ENCODE assay signal across 8 mouse cellular contexts in the genomic region with DNA sequence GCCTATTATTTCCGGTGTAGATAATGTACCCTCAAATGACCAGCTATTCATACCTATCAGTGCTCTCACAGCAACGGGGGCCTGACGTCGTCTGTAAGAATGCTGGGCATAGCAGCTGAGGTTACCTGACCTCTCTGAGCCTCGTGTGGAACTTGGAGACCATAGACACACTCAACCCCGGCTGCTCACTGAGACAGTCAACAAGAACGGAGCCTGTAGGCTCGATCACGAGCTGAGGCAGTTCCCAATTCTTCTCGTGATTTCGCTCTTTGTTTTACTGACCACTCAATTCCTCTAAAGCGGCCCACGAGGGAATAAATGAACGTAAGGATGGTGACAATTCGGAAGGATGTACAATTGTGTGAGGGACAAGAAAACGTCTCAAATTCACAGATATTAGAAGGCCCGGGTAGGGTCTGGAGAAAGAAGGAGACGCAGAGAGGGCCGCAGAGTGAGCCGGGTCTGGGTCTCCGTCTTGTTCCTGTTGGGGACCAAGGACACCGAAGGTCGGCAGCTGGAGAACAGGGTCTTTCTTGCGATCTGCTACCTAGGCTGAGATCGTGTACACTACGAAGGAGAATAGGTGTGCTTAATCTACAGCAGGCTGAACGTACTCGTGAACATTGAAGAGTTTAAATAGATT. TPM values are rescaled to one million over a fixed set of nuclear protein-coding genes. Genes with fewer than 3 reads are reported as not detected.
DNase-seq lines count a peak whose midpoint lies in the region; ATAC-seq lines count a peak whose summit lies in the region.

No protein-coding gene starts in this region.

- ATAC-seq in hindbrain, embryonic 12.5 days (ENCODE audit: low FRiP score) = peak; percentile 18; the same call in 1 of the 2 replicates
- peak; percentile 38 for ATAC-seq in megakaryocyte, adult 5-6 weeks (ENCODE audit: poor library complexity, severe bottlenecking)

- H3K4me2 ChIP-seq in hindbrain, embryonic 12.5 days (replicated peaks) = peak overlapping the region; percentile 69

- H3K9me3 ChIP-seq in hindbrain, embryonic 12.5 days (replicated peaks) = no peaks in the 10 kb centered on the region

- intact Hi-C loops in left cerebral cortex, postnatal 10 days (cut with DNase I) = no loop called here

- peak overlapping the region; percentile 60 for H3K9ac ChIP-seq in hindbrain, embryonic 12.5 days

- 1% methylated on average over 28 of the region's 28 CpGs for WGBS in hindbrain, embryonic 12.5 days

- peaks cover 12% of the 10 kb centered on the region for H3K4me1 ChIP-seq in hindbrain, embryonic 12.5 days

- H3K4me3 ChIP-seq in hindbrain, embryonic 12.5 days = peak overlapping the region; percentile 56

- H3K27me3 ChIP-seq in hindbrain, embryonic 12.5 days = peaks cover 8% of the 10 kb centered on the region; the same call in 1 of the 2 replicates

- H3K27ac ChIP-seq in hindbrain, embryonic 12.5 days = peak overlapping the region; percentile 92

- peak; percentile 80 for DNase-seq in Muller cell, postnatal 12 days (ENCODE audit: inconsistent ontology term)
- peak; percentile 84 for DNase-seq in c-Kit-positive CD71-positive TER-119-positive erythroid progenitor cells, embryonic 14.5 days (ENCODE audit: low spot score)
- peak; percentile 57 to 71 for DNase-seq in frontal cortex, adult 2 months (ENCODE audit: extremely low spot score in 1 of 2, low spot score in 1 of 2)
- DNase-seq in left cerebral cortex, postnatal 10 days (ENCODE audit: extremely low spot score in 1 of 2, low spot score in 2 of 2) = peak; percentile 58 to 67
- DNase-seq in right cerebral cortex, postnatal 14 days = peak; percentile 53
- no peak for DNase-seq in B cell, adult 2 months

- no peaks in the 10 kb centered on the region for H3K36me3 ChIP-seq in hindbrain, embryonic 12.5 days

RNA-seq across cellular contexts. Expression of gene Ubc, which starts 15.0 kb away (rescaled TPM):
- 699 and 744 TPM in 2 replicates for polyA plus RNA-seq in frontal cortex, adult 2 months (2012; rRNA removed)
- 1,117 and 1,167 TPM in 2 replicates for polyA plus RNA-seq in hindbrain, embryonic 12.5 days (2016; fragmentation: Nextera tagmentation; extraction: Ambion mirVana)
- 100 to 1,000 TPM; 831 to 842 TPM for total RNA-seq in left cerebral cortex, postnatal 10 days (2021)
- 260 and 265 TPM in 2 replicates for total RNA-seq in megakaryocyte, adult 5-6 weeks (2015)
- total RNA-seq in megakaryocyte, adult 5-6 weeks (2017) = 355 and 414 TPM in 2 replicates

RNA-seq across cellular contexts. Expression of gene Gm10382, which starts 15.9 kb away (rescaled TPM):
- polyA plus RNA-seq in frontal cortex, adult 2 months (2012; rRNA removed) = 0.22 and 0.40 TPM in 2 replicates
- polyA plus RNA-seq in hindbrain, embryonic 12.5 days (2016; fragmentation: Nextera tagmentation; extraction: Ambion mirVana) = 0.58 and 0.82 TPM in 2 replicates
- under 1 TPM; 0.39 to 0.56 TPM for total RNA-seq in left cerebral cortex, postnatal 10 days (2021)
- total RNA-seq in megakaryocyte, adult 5-6 weeks (2015) = not detected in 2 replicates
- total RNA-seq in megakaryocyte, adult 5-6 weeks (2017) = 0.11 TPM in 1 of 2 replicates, not detected in the other

RNA-seq across cellular contexts. Expression of gene Dhx37, which starts 28.9 kb away (rescaled TPM):
- polyA plus RNA-seq in frontal cortex, adult 2 months (2012; rRNA removed) = 12.4 and 17.2 TPM in 2 replicates
- 16.7 and 18.0 TPM in 2 replicates for polyA plus RNA-seq in hindbrain, embryonic 12.5 days (2016; fragmentation: Nextera tagmentation; extraction: Ambion mirVana)
- total RNA-seq in left cerebral cortex, postnatal 10 days (2021) = 10 to 100 TPM; 12.2 to 14.5 TPM
- 6.6 and 13.9 TPM in 2 replicates for total RNA-seq in megakaryocyte, adult 5-6 weeks (2015)
- 15.7 and 29.0 TPM in 2 replicates for total RNA-seq in megakaryocyte, adult 5-6 weeks (2017)

RNA-seq across cellular contexts. Expression of gene Bri3bp, which starts 36.3 kb away (rescaled TPM):
- polyA plus RNA-seq in frontal cortex, adult 2 months (2012; rRNA removed) = 31.6 and 34.1 TPM in 2 replicates
- 38.1 and 39.9 TPM in 2 replicates for polyA plus RNA-seq in hindbrain, embryonic 12.5 days (2016; fragmentation: Nextera tagmentation; extraction: Ambion mirVana)
- total RNA-seq in left cerebral cortex, postnatal 10 days (2021) = 10 to 100 TPM; 81.3 to 83.6 TPM
- 46.8 and 49.2 TPM in 2 replicates for total RNA-seq in megakaryocyte, adult 5-6 weeks (2015)
- total RNA-seq in megakaryocyte, adult 5-6 weeks (2017) = 19.7 and 26.3 TPM in 2 replicates

Comparison
In these comparisons a context has a peak if more than half of its experiments do, and no peak if none do; other contexts are left out.
1. DNase-seq: peak in Muller cell, postnatal 12 days (single experiment), c-Kit-positive CD71-positive TER-119-positive erythroid progenitor cells, embryonic 14.5 days (single experiment), frontal cortex, adult 2 months (2 of 2), left cerebral cortex, postnatal 10 days (2 of 2) and right cerebral cortex, postnatal 14 days (single experiment); none in B cell, adult 2 months (0 of 2).